Mouse (Mus musculus) activated CD4-positive, CD25-positive, alpha-beta regulatory T cell, adult 4 months (primary cell): ENCODE measurements around the gene Agxt. TPM values are rescaled to one million over a fixed set of nuclear protein-coding genes. Genes with fewer than 3 reads are reported as not detected.

Experiments used
- polyA plus RNA-seq, 2 experiments: library from polyadenylated mRNA; unstranded; fragments of 100-300 nt; shearing (Covaris generic); gene quantifications; one replicate each; pipeline ENCODE4 v1.2.1; 2017

Agxt gene
- polyA plus RNA-seq, 2 experiments from 2014 or later = not detected

Other genes with a start within 250 kb of the Agxt start
- gene Ankmy1, start 232.3 kb upstream of the Agxt start, polyA plus RNA-seq = 1 to 10 TPM in 1 of 2 experiments, under 1 TPM in 1; 0.47 to 1.1 TPM
- 1 to 10 TPM; 4.3 TPM for gene Dusp28, start 228.3 kb upstream of the Agxt start, polyA plus RNA-seq
- gene Rnpepl1, start 224.5 kb upstream of the Agxt start, polyA plus RNA-seq = 10 to 100 TPM; 23.3 to 25.3 TPM
- 1 to 10 TPM; 4.0 to 8.0 TPM for gene Capn10, start 200.9 kb upstream of the Agxt start, polyA plus RNA-seq
- under 1 TPM; 0.21 to 0.61 TPM for gene Gpr35, start 184.4 kb upstream of the Agxt start, polyA plus RNA-seq
- gene Aqp12, start 128.9 kb upstream of the Agxt start, polyA plus RNA-seq = not detected
- gene Kif1a, start 33.3 kb upstream of the Agxt start, polyA plus RNA-seq = not detected
- gene 2310007B03Rik, start 25.7 kb downstream of the Agxt start, polyA plus RNA-seq = not detected
- not detected for gene Crocc2, start 33.5 kb downstream of the Agxt start, polyA plus RNA-seq
- under 1 TPM; 0.06 to 0.16 TPM for gene Sned1, start 100.6 kb downstream of the Agxt start, polyA plus RNA-seq
- 10 to 100 TPM; 17.6 to 24.0 TPM for gene Mterf4, start 170.7 kb downstream of the Agxt start, polyA plus RNA-seq
- 10 to 100 TPM; 68.9 to 74.5 TPM for gene Ppp1r7, start 207.6 kb downstream of the Agxt start, polyA plus RNA-seq
- gene Pask, start 208.2 kb downstream of the Agxt start, polyA plus RNA-seq = 1 to 10 TPM; 2.1 to 2.4 TPM
- under 1 TPM in 1 of 2 experiments, not detected in 1; 0.38 TPM for gene Ano7, start 238.7 kb downstream of the Agxt start, polyA plus RNA-seq